Mouse (Mus musculus) kidney, embryonic 14.5 days (tissue): ENCODE data around the gene Srcin1. TPM values are rescaled to one million over a fixed set of nuclear protein-coding genes. Genes with fewer than 3 reads are reported as not detected.

ENCODE experiments used
- ATAC-seq: fragments of 200-750 bp; cut with Nextera tagmentation; 2 replicates; pipeline ENCODE4 v1.8.0; 2017; ENCODE audit warnings: moderate number of reproducible peaks, mild to moderate bottlenecking, moderate TSS enrichment, moderate library complexity; ENCODE audit not compliant: low FRiP score, low TSS enrichment
- H3K27ac ChIP-seq: fragments of 300-500 bp; sonication (generic); 2 replicates; pipeline ENCODE4 v1.5.1; 2014; ENCODE audit warnings: low read depth, mild to moderate bottlenecking, low read length, moderate library complexity, mixed read lengths
- H3K27me3 ChIP-seq: fragments of 300-500 bp; sonication (generic); 2 replicates; pipeline ENCODE4 v1.6.1; 2014; ENCODE audit warnings: mild to moderate bottlenecking, low read length; ENCODE audit not compliant: control insufficient read depth, insufficient read depth
- H3K36me3 ChIP-seq: fragments of 300-500 bp; sonication (generic); 2 replicates; pipeline ENCODE4 v1.6.1; 2014; ENCODE audit warnings: low read length, mixed read lengths; ENCODE audit not compliant: control insufficient read depth, insufficient read depth
- H3K4me1 ChIP-seq: fragments of 300-500 bp; sonication (generic); 2 replicates; pipeline ENCODE4 v1.6.1; 2014; ENCODE audit warnings: low read length, mixed read lengths; ENCODE audit not compliant: control insufficient read depth, insufficient read depth
- H3K4me2 ChIP-seq: fragments of 300-500 bp; sonication (generic); replicated peaks from 2 replicates; pipeline ENCODE4 v1.6.1; 2014; ENCODE audit warnings: low read depth, mild to moderate bottlenecking, low read length
- H3K4me3 ChIP-seq: fragments of 300-500 bp; sonication (generic); 2 replicates; pipeline ENCODE4 v1.5.1; 2014; ENCODE audit warnings: mild to moderate bottlenecking, low read length
- H3K9ac ChIP-seq: fragments of 300-500 bp; sonication (generic); 2 replicates; pipeline ENCODE4 v1.6.1; 2014; ENCODE audit warnings: low read depth, mild to moderate bottlenecking, low read length, moderate library complexity
- H3K9me3 ChIP-seq: fragments of 300-500 bp; sonication (generic); 2 replicates; pipeline ENCODE4 v1.6.1; 2016; ENCODE audit warnings: low read length; ENCODE audit not compliant: control insufficient read depth
- WGBS: fragments of 180-500 bp; shearing (Covaris S2); extraction: QIAGEN DNeasy Blood & Tissue Kit; methylation state at CpG from one replicate; pipeline ENCODE4 v1.1.7; 2014; 5-methylcytosine and 5-hydroxymethylcytosine counted together
- polyA plus RNA-seq: library from polyadenylated mRNA; unstranded; fragments of >200 nt; fragmentation: Nextera tagmentation; extraction: Ambion mirVana; gene quantifications from 2 replicates; pipeline ENCODE4 v1.2.1, GENCODE M21; 2014

Gene Srcin1
- polyA plus RNA-seq, 1 experiment from 2014 or later: 0.97 TPM

DNA sequence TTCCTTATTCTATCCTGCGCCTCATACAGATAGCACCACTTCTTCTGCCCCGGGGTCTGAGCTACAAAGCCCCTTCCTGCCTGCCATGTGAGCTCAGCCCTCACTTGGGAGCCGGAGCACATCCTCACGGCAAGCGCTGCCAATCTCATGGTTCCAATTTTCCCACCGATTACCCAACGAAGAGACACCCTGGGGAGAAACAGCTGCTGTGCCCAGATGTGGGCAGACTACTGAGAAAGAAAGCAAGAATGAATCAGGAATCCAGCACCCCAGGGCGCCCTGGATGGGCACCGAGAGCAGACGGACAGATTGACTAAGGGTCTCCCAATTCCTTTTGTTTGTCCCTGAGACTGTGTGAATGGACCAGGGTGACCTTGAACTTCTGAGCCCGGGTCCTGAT, 8.5 kb downstream of the Srcin1 start:
- Histone ChIP-seq H3K4me1 (peaks cover 13% of the 10 kb centered on the region; the same call in 1 of the 2 replicates), H3K9ac (no peak overlapping the region), H3K27me3 (peaks cover 54% of the 10 kb centered on the region), H3K9me3 (no peaks in the 10 kb centered on the region), H3K36me3 (no peaks in the 10 kb centered on the region), H3K4me3 (no peak overlapping the region), H3K27ac (no peak overlapping the region), H3K4me2 (no peak overlapping the region)
- no peak for ATAC-seq
- WGBS: 12% methylated on average over 11 of the region's 11 CpGs

DNA sequence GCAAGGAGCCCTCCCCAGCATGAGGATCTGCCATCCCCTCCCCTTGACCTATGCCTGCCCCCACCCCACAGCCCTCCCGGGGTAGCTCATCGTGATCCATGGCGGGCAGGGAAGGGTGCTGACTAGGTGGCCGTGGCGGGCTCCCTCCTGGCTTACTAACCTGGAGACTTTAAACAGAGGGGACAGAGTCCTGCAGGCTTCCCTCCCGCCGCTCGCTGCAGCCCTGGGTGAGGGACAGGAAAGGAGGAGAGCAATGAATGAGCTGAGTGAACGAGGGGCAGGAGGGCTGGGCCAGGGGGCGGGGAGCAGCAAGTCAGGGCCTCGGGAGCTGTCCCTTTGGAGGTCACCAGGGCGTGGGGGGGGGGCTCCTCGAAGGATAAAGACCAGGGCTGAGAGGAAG, 9.4 kb downstream of the Srcin1 start:
- H3K36me3 ChIP-seq: no peaks in the 10 kb centered on the region
- peaks cover 13% of the 10 kb centered on the region; the same call in 1 of the 2 replicates for H3K4me1 ChIP-seq
- no peak overlapping the region; the same call in 1 of the 2 replicates for H3K4me2 ChIP-seq
- no peak overlapping the region for H3K4me3 ChIP-seq
- H3K27ac ChIP-seq: no peak overlapping the region
- H3K9ac ChIP-seq: 0 out of 2 replicates have a peak overlapping the region, but pooled peaks have one; percentile 31
- no peak for ATAC-seq
- H3K9me3 ChIP-seq: no peaks in the 10 kb centered on the region
- H3K27me3 ChIP-seq: peaks cover 46% of the 10 kb centered on the region
- WGBS: 5% methylated on average over 13 of the region's 13 CpGs

DNA sequence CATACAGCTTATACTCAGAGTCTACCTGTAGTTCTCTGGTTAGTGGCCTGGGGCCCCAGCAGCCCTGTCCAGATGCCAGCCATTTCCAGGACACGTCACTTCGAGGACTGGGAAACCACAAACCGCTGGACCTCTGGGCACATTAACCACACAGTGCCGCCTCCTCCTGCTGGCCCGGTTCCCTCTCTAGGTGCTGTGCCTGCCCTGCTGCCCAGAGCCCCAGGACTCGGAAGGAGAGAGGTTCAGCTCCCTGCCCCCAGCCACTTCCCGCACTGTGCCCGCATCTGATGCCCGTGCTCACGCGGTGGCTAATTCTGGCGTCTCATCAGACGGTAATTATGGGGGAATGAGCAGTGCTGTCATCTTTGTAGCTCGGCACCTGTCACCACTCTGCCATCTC, 12.3 kb downstream of the Srcin1 start:
- Histone ChIP-seq H3K4me2 (no peak overlapping the region), H3K27ac (no peak overlapping the region), H3K9me3 (no peaks in the 10 kb centered on the region), H3K4me3 (no peak overlapping the region), H3K9ac (no peak overlapping the region), H3K27me3 (peaks cover 35% of the 10 kb centered on the region), H3K4me1 (peaks cover 16% of the 10 kb centered on the region; the same call in 1 of the 2 replicates), H3K36me3 (no peaks in the 10 kb centered on the region)
- ATAC-seq: no peak
- 31% methylated on average over 14 of the region's 14 CpGs for WGBS

- H3K9ac ChIP-seq: no peak overlapping the region
- no peak overlapping the region for H3K27ac ChIP-seq
- H3K4me1 ChIP-seq: peaks cover 17% of the 10 kb centered on the region; the same call in 1 of the 2 replicates
- no peaks in the 10 kb centered on the region for H3K9me3 ChIP-seq
- ATAC-seq: no peak
- 37% methylated on average over 3 of the region's 3 CpGs for WGBS
- no peak overlapping the region for H3K4me2 ChIP-seq
- H3K36me3 ChIP-seq: no peaks in the 10 kb centered on the region
- peaks cover 34% of the 10 kb centered on the region for H3K27me3 ChIP-seq
- H3K4me3 ChIP-seq: no peak overlapping the region
Observed at GRCm38 (mm10) chr11:97562536-97562935, 13.4 kb downstream of the Srcin1 start.

DNA sequence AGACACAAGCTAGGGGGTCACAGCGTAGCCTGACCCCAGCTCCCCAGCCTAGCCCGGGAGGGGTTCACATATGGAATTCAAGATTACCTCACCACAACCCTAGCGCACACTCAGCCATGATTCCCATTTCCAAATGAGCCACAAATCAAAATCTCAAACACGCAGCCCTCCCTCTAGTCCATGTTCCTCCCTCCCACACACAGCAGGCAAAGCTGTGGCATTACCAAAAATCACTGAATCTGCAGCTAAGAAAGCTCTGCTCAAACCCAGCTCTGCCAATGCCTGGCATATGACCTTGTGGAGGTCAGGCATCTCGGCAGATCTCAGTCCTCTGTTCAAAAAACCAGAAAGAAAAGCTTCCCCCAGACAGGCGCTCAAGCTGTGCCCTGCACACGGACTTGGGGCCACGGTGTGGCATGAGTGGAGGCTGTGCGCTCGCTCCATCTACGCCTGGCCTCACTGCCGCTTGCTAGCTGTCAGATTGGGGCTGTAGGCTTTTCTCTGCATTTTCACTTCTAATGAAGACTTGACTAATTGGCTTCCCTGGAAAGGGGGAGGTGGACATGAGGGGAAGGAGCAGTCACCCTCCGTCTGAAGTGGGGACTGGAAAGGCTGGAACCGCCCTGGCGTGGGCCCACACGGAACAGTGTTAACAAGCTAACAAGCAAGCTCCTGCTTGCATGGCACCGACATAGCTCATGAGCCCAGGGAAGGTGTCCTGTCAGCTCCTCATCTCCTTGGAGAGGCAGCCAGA, 15.6 kb downstream of the Srcin1 start:
- H3K9me3 ChIP-seq: no peaks in the 10 kb centered on the region
- H3K4me1 ChIP-seq: peaks cover 23% of the 10 kb centered on the region
- WGBS: 30% methylated on average over 17 of the region's 17 CpGs
- no peak overlapping the region for H3K27ac ChIP-seq
- ATAC-seq: no peak
- peaks cover 13% of the 10 kb centered on the region for H3K27me3 ChIP-seq
- no peaks in the 10 kb centered on the region for H3K36me3 ChIP-seq
- no peak overlapping the region for H3K4me3 ChIP-seq
- H3K4me2 ChIP-seq: no peak overlapping the region
- no peak overlapping the region for H3K9ac ChIP-seq

DNA sequence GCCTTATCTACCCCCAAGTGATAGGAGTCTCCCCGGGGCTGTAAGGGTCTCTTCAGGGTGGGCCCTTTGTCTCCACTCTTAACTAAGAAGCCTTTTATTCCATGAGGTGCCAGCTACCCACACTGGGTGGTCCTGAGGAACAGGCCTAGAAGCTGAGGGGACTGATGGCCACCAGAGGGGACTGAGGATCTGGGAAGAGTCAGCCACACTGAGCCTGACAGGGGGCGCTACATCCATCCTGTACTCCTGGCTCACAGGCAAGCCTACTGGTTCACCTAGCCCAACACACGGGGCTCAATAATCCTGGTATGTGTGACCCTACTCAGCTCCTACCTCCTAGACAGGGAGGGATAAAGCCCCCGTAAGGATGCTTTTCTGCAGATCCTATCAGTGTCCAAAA, 16.4 kb downstream of the Srcin1 start:
- peaks cover 5% of the 10 kb centered on the region; the same call in 1 of the 2 replicates for H3K27me3 ChIP-seq
- no peak overlapping the region for H3K27ac ChIP-seq
- no peak overlapping the region for H3K4me2 ChIP-seq
- no peaks in the 10 kb centered on the region for H3K36me3 ChIP-seq
- no peaks in the 10 kb centered on the region for H3K9me3 ChIP-seq
- WGBS: 56% methylated on average over 4 of the region's 4 CpGs
- H3K4me1 ChIP-seq: peaks cover 19% of the 10 kb centered on the region
- no peak for ATAC-seq
- no peak overlapping the region for H3K4me3 ChIP-seq
- no peak overlapping the region for H3K9ac ChIP-seq

DNA sequence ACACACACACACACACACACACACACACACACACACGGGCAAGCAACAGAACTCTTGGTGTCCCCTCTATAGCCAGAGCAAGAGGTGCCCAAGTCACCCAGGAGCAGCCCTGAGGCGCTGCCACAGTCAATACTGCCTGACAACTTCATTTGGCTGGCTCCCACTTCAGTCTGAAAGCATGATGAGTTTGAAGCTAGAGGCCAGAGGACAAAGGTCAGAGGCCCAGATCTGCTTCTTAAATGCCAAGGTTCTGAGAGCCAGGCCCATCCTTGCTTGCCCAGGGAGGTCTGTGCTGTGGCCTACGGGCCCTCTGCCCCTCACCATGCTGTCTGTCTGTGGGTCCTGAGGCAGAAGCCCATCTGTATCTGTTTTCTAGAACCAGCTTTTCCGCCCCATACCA, 18.1 kb downstream of the Srcin1 start:
- H3K4me1 ChIP-seq: peaks cover 17% of the 10 kb centered on the region
- H3K4me2 ChIP-seq: no peak overlapping the region
- ATAC-seq: no peak

GRCm38 (mm10) chr11:97556569-97557408, 19.2 kb downstream of the Srcin1 start:
- no peak overlapping the region for H3K4me3 ChIP-seq
- H3K9me3 ChIP-seq: no peaks in the 10 kb centered on the region
- H3K4me2 ChIP-seq: no peak overlapping the region
- no peak for ATAC-seq
- H3K27ac ChIP-seq: no peak overlapping the region
- H3K36me3 ChIP-seq: no peaks in the 10 kb centered on the region
- no peak overlapping the region for H3K9ac ChIP-seq
- 23% methylated on average over 7 of the region's 7 CpGs for WGBS
- H3K27me3 ChIP-seq: peaks cover 13% of the 10 kb centered on the region
- peaks cover 17% of the 10 kb centered on the region for H3K4me1 ChIP-seq

More for the DNA sequence above, 18.1 kb downstream of the Srcin1 start:
- no peaks in the 10 kb centered on the region for H3K36me3 ChIP-seq
- no peaks in the 10 kb centered on the region for H3K9me3 ChIP-seq
- H3K9ac ChIP-seq: no peak overlapping the region
- no peak overlapping the region for H3K27ac ChIP-seq
- H3K4me3 ChIP-seq: no peak overlapping the region
- 46% methylated on average over 3 of the region's 4 CpGs for WGBS
- H3K27me3 ChIP-seq: peaks cover 5% of the 10 kb centered on the region; the same call in 1 of the 2 replicates

GRCm38 (mm10) chr11:97555144-97555543, 20.8 kb downstream of the Srcin1 start:
- WGBS: 49% methylated on average over 6 of the region's 6 CpGs
- Histone ChIP-seq H3K27ac (no peak overlapping the region), H3K4me3 (no peak overlapping the region), H3K9me3 (no peaks in the 10 kb centered on the region), H3K4me2 (no peak overlapping the region), H3K27me3 (peaks cover 24% of the 10 kb centered on the region), H3K36me3 (no peaks in the 10 kb centered on the region), H3K9ac (no peak overlapping the region), H3K4me1 (peaks cover 13% of the 10 kb centered on the region)
- ATAC-seq: no peak
